Mouse (Mus musculus) testis, adult 2 months (tissue): ENCODE data around the gene Fkrp.

Source experiments
- CTCF ChIP-seq: fragments of 200-500 bp; IDR thresholded peaks from 2 replicates; pipeline ENCODE4 v1.5.1; 2012; ENCODE audit warnings: low read depth, mild to moderate bottlenecking, inconsistent platforms, low read length, moderate library complexity; ENCODE audit not compliant: control insufficient read depth, insufficient read depth, insufficient replicate concordance
- POLR2A ChIP-seq: fragments of 200-500 bp; IDR thresholded peaks from 2 replicates; pipeline ENCODE4 v1.6.1; 2012; ENCODE audit warnings: low read depth, mild to moderate bottlenecking, inconsistent platforms, low read length, moderate library complexity; ENCODE audit not compliant: control insufficient read depth

DNA sequence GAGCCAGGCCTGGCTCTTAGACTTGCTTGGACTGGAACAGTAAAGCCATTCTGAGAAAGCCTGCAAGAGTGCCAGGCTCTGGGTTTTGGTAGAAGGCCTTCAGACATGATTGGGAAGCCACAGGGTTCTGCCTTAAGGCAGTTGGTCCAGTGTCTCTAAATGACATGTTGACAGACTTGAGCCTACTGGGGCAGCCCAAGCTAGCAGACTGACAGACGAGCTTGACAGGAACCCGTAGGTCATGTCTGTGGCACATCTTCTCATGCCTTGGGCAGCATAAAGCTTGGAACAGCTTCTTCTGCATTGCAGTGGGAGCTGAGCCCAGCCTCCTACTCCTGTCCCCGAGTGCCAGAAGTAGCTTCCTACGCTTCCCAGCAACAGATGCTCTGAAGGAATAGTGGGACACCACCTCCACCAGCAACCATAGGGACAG, 5.2 kb upstream of the Fkrp start:
- no peak for TF ChIP-seq POLR2A
- no peak for TF ChIP-seq CTCF
